Mouse (Mus musculus) left cerebral cortex, postnatal 14 days (tissue): Measurements from ENCODE around the gene Epyc. TPM values are rescaled to one million over a fixed set of nuclear protein-coding genes. Genes with fewer than 3 reads are reported as not detected.

Experiments
- DNase-seq, 2 experiments: peaks; one replicate each; pipeline ENCODE4 v3.0.0; 2021 to 2022; ENCODE audit warnings: low spot score in 2 of 2, mixed read lengths in 1 of 2
- intact Hi-C: fragments of 180-260 bp; cut with DNase I; formaldehyde crosslinking; loops from one replicate; pipeline ENCODE4 v1.15.1; 2025
- long read RNA-seq, 2 experiments: library from polyadenylated mRNA; stranded (forward); transcript quantifications; one replicate each; pipeline ENCODE4 v2.0.0; 2021
- total RNA-seq, 2 experiments: library from RNA; stranded (reverse); gene quantifications; 2 replicates each; pipeline ENCODE4 v1.2.3; 2021

Gene Epyc
- under 1 TPM; 0.20 to 0.44 TPM for total RNA-seq
- long read RNA-seq, experiment 1, result 0 reads
- long read RNA-seq, experiment 2, result 0 reads

- intact Hi-C loops, result no loop called here
- DNase-seq, result no peak
Observed at GRCm38 (mm10) chr10:97643768-97644167, at the start of gene Epyc. Gene Epyc (plus strand): TSS chr10:97644068.

- intact Hi-C loops, result no loop called here
Observed at GRCm38 (mm10) chr10:97595680-97596079, 48.2 kb upstream of the Epyc start.

GRCm38 (mm10) chr10:97601744-97602143, 42.1 kb upstream of the Epyc start:
- intact Hi-C loops, result no loop called here
- no peak for DNase-seq

More at GRCm38 (mm10) chr10:97595680-97596079, 48.2 kb upstream of the Epyc start:
- DNase-seq, result no peak

GRCm38 (mm10) chr10:97603256-97603655, 40.6 kb upstream of the Epyc start:
- no peak for DNase-seq
- intact Hi-C loops, result no loop called here

- intact Hi-C loops, result no loop called here
- DNase-seq, result no peak
Observed at GRCm38 (mm10) chr10:97606579-97606978, 37.3 kb upstream of the Epyc start, which contains the start of gene Kera. Gene Kera (plus strand): TSS chr10:97606879.

GRCm38 (mm10) chr10:97622328-97622727, 21.5 kb upstream of the Epyc start:
- intact Hi-C loops, result no loop called here

GRCm38 (mm10) chr10:97624381-97624780, 19.5 kb upstream of the Epyc start:
- intact Hi-C loops, result no loop called here
- DNase-seq, result no peak

More at GRCm38 (mm10) chr10:97622328-97622727, 21.5 kb upstream of the Epyc start:
- no peak for DNase-seq

GRCm38 (mm10) chr10:97625116-97625515, 18.8 kb upstream of the Epyc start:
- intact Hi-C loops, result no loop called here

GRCm38 (mm10) chr10:97626543-97626942, 17.3 kb upstream of the Epyc start:
- intact Hi-C loops, result no loop called here
- no peak for DNase-seq

More at GRCm38 (mm10) chr10:97625116-97625515, 18.8 kb upstream of the Epyc start:
- no peak for DNase-seq

GRCm38 (mm10) chr10:97631061-97631460, 12.8 kb upstream of the Epyc start:
- no peak for DNase-seq
- intact Hi-C loops, result no loop called here

- intact Hi-C loops, result no loop called here
- no peak for DNase-seq
Observed at GRCm38 (mm10) chr10:97641926-97642325, 1.9 kb upstream of the Epyc start.

- intact Hi-C loops, result no loop called here
Observed at GRCm38 (mm10) chr10:97650334-97650733, 6.5 kb downstream of the Epyc start.

GRCm38 (mm10) chr10:97659489-97659888, 15.6 kb downstream of the Epyc start:
- intact Hi-C loops, result no loop called here
- DNase-seq, result no peak

More at GRCm38 (mm10) chr10:97650334-97650733, 6.5 kb downstream of the Epyc start:
- no peak for DNase-seq

- intact Hi-C loops, result no loop called here
- no peak for DNase-seq
Observed at GRCm38 (mm10) chr10:97668656-97669055, 24.8 kb downstream of the Epyc start.

GRCm38 (mm10) chr10:97670202-97670601, 26.3 kb downstream of the Epyc start:
- intact Hi-C loops, result loop anchor here (2.0 to 5.0 kb wide), 2 partner anchors 293 to 323 kb away; no protein-coding TSS in a partner anchor

GRCm38 (mm10) chr10:97673239-97673638, 29.4 kb downstream of the Epyc start:
- intact Hi-C loops, result loop anchor here (5.0 kb wide), 1 partner anchor 326 kb away; no protein-coding TSS in a partner anchor

More at GRCm38 (mm10) chr10:97670202-97670601, 26.3 kb downstream of the Epyc start:
- peak; percentile 23 to 25 for DNase-seq

GRCm38 (mm10) chr10:97682981-97683380, 39.1 kb downstream of the Epyc start:
- DNase-seq, result no peak
- intact Hi-C loops, result loop anchor here (10.0 kb wide), 1 partner anchor 1548 kb away; the partner anchor contains the start of gene Gm5426

More at GRCm38 (mm10) chr10:97673239-97673638, 29.4 kb downstream of the Epyc start:
- no peak for DNase-seq

- intact Hi-C loops, result loop anchor here (5.0 to 10.0 kb wide), 2 partner anchors 310 to 1552 kb away; partner anchors contain the start of gene Gm5426
- DNase-seq, result no peak
Observed at GRCm38 (mm10) chr10:97687198-97687597, 43.3 kb downstream of the Epyc start.

GRCm38 (mm10) chr10:97689425-97689824, 45.6 kb downstream of the Epyc start:
- peak in 1 of 2 experiments; percentile 29 for DNase-seq
- intact Hi-C loops, result loop anchor here (2.0 to 10.0 kb wide), 3 partner anchors 312 to 1555 kb away; partner anchors contain the start of gene Gm5426

GRCm38 (mm10) chr10:97692913-97693312, 49.0 kb downstream of the Epyc start, which contains the start of gene Ccer1:
Gene Ccer1 (plus strand): TSS chr10:97693059.
- intact Hi-C loops, result no loop called here
- no peak for DNase-seq
